Mouse (Mus musculus) c-Kit-positive CD71-positive TER-119-negative erythroid progenitor cells, embryonic 14.5 days (primary cell): ENCODE measurements around the gene Dlg1.
A peak's percentile ranks its signal among the peaks of the same experiment; 100 is the strongest.

Experiments used
- DNase-seq: peaks from one replicate; pipeline ENCODE4 v3.0.0-alpha.2; 2013; ENCODE audit warnings: low read depth

Gene Dlg1

DNA sequence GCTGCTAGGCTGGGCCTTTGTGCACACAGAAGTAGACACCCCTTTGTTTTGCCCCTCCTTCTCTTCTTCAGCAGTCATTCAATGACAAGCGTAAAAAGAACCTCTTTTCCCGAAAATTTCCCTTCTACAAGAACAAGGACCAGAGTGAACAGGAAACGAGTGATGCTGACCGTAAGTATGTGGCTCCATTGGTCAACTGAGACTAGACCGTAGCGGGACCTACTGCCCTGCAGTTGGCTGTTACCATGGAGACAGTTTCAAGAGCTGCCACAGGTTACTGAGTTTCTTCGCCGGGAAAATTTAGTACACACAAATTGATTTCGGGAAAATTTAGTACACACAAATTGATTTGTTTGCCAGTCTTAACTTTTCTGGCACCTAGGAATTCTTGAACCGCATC lies 183.5 kb downstream of the Dlg1 start:
- DNase-seq = no peak

- DNase-seq = no peak
Measured at GRCm38 (mm10) chr16:31863920-31864319, 200.7 kb downstream of the Dlg1 start.

DNA sequence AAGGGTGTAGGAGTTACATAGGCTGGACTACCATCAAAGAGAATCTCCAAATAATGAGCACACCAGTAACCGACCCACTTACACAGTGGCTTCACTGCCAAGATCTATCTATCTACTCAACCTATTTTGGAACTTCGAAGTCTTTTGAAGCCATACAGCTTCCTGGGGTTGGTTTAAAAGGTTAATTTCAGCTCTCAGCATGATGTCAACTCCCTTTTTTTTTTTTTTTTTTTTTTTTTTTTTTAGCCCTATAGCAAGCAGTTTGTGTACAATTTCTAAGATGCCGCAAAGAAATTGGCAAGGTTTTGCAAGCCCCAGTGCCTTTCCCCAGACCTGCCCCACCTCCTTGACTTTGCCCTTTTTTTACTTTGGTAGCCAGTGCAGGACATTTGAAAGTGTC lies 202.0 kb downstream of the Dlg1 start:
- no peak for DNase-seq

GRCm38 (mm10) chr16:31866911-31867310 lies 203.7 kb downstream of the Dlg1 start:
- DNase-seq = no peak

GRCm38 (mm10) chr16:31867736-31868135 lies 204.5 kb downstream of the Dlg1 start:
- no peak for DNase-seq

- no peak for DNase-seq
Measured at GRCm38 (mm10) chr16:31873721-31874120, 210.5 kb downstream of the Dlg1 start.

DNA sequence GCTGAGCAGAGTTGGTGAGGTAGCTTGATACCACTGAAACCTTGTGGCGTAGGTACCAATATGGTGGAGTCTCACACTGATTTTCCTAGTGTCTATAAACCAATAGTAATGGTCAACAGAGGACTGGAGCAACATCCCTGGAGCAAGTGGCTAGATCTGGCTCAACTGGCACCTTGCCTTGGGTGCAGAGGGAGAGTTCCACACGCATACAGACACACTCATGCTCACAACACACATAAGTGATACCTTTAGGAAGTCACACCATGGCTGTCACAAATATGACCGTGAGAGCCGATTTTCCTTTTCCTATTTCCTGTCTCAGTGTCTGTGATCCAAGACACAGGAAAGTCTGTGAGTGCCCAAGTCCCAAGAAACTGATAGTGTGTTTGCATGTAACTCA lies 212.1 kb downstream of the Dlg1 start:
- DNase-seq = no peak

DNA sequence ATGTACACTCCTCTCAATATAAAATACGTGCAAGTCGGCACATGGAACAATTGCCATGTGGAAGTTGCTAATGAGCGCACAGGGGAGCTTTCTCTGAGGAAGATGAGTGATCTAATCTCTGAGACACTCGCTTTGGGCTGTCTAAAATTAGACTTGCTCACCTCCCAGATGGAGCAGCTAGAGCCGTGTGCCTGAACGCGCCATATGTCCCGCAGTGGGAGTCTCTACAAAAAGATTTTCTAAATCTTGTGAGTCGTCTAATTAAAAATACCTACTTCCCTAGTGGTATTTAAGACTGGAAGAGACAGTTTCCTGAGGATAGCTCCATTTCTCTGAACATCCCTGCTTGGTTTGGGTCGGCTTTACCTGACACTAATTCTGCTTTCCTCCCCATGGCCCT lies 213.1 kb downstream of the Dlg1 start:
- no peak for DNase-seq

- DNase-seq = no peak
Measured at GRCm38 (mm10) chr16:31878052-31878451, 214.8 kb downstream of the Dlg1 start.

DNA sequence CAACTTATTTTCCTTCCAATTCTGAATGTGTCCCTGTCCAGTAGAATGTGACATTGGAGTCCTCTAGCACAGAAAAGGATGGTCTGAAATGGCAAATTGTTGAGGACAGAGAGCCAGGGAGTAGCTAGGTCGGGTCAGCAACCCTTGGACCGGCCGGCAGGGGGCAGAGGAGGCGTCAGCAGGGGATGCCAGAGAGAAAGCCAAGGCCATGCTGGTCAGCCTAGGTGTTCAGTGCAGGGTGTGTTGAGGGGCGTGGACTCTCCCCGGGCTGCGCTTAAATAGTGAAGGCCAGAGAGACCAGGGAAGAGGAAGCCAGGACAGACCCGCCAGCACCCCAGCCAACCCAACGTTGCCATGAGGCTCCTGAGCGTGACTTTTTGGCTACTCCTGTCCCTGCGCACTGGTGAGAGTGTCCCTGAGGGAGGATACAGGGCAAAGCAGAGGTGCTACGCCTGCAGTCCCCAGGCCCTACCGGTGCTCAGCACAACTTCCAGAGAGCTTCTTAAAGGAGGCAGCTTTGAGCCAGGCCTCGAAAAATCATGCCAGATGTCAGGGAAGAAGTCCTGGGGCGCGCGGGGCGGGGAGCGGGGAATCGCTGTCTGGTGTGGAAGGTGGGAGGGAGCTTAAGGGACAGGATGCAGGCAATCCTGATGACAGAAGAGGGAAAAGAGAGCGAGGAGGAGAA lies 215.5 kb downstream of the Dlg1 start, which contains the start of gene Meltf:
Gene Meltf (plus strand): TSS at position 238 of the 685 bp plus-strand sequence.
- DNase-seq = peak; percentile 24

GRCm38 (mm10) chr16:31880146-31880840 lies 217.1 kb downstream of the Dlg1 start:
- no peak for DNase-seq

DNA sequence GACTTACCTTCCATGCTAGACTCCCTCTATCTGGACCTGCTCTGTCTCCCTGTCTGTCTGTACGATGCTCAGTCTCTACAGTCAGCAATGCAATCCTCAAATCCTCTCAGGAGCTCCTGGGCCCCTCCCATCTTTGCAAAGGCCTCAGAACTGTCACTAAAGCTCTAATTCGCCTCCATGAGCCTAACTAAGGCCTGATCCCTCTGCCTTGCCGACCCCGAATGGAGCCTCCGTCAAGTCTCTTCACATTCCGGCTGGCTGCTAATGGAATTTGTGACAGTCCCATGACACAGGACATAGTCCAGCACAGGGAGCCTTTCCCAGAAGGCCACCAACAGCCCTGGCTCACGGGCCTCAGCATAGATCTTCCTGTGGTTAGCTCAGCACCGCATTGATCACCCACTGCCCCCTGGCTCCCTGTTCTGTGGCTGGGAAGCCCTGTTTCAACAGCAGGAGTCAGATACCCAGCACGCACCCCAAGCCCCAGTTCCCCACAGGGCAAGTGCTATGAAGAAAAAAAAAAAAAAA lies 219.2 kb downstream of the Dlg1 start:
- DNase-seq = no peak

DNA sequence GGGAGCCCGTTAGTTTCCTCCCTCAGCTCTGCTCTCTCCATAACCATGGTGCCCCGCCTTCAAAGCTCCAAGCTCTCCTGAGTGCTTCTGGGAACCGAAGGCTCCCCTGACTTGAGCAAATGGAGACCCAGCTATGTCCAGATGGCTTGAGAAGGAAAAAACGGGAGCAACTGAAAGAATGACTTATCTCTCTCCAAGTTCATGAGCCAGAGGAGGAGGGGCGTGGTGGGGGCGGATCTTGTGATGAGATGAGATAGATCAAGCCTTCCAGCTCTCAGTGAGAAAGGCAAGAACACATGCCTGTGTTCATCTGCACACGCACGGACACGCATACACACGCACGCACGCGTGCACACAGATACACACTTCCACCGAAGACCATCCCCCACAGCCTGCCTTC lies 220.1 kb downstream of the Dlg1 start:
- peak; percentile 9 for DNase-seq

GRCm38 (mm10) chr16:31883902-31884301 lies 220.7 kb downstream of the Dlg1 start:
- no peak for DNase-seq

DNA sequence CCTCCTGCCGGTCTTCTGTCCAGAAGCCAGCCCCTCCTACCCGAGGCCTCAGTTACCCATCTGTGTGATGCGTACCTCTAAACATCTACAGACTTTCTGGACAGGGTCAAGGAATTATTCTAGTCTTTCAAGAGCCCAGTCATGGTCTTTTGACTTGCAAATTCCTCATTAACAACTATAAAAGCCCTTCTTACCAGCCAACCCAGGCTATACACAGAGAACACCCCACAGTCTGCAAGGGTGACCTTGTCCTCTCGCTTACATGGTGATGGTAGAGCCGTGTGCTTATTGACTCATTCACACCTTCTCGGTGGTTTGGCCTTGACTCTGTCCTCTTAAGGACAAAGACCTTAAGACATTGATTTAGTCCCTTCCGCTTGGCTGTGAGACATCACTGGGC lies 227.7 kb downstream of the Dlg1 start:
- DNase-seq = no peak

DNA sequence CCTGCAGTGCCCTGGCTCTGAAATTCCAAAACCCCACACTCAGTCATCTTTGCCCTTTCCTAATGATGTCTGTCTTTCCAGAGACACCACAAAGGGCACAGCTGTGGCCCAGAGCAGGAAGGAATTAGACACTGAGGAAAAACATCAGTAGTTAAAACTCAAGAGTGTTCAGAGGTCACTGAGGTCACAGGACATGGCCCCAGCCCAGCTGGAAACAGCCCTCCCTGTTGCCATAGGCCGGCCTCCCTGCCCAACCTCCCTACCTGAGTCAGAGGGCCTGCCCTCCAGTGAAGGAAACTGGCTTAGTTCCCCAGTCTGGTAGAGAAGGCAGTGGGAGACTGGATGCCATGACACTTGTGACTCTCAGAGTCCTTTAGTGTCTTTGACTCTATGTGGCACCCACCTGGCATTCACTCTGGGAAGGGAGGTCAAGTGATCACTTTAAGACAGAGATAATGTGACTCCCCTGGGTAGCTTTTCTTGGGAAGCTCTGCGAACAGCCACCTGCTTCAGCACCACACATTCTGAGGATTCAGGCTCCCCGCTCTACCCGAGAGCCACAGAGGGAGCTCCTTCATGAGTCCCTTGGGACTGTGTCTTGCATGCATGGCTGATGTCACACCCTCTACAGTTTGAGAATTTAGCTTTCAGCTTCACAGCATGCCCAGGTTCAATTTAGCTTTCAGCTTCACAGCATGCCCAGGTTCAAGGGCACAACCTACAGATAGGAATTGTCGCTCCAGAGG lies 230.3 kb downstream of the Dlg1 start:
- no peak for DNase-seq

GRCm38 (mm10) chr16:31896971-31897774 lies 233.9 kb downstream of the Dlg1 start:
- DNase-seq = no peak

- no peak for DNase-seq
Measured at GRCm38 (mm10) chr16:31898546-31899326, 235.5 kb downstream of the Dlg1 start.

- DNase-seq = no peak
Measured at GRCm38 (mm10) chr16:31901886-31902285, 238.6 kb downstream of the Dlg1 start.

DNA sequence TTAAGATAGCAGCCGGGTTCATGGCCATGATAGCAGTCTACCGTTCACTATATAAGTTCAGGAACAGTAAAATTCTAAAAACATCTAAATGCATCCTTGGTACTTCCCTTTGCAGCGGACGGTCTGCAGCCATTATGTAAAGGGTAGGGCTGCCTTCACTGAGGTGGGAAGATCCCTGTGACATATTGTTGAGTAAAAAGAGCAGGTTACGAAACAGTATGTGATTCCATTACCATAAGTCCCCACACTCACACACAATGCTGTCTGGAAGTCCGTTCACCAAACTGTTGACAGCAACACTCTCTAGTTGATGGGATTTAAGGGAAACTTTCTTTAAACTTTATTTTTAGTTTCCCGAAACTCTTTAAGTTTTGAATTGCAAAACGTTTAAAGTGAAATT lies 240.0 kb downstream of the Dlg1 start:
- no peak for DNase-seq

DNA sequence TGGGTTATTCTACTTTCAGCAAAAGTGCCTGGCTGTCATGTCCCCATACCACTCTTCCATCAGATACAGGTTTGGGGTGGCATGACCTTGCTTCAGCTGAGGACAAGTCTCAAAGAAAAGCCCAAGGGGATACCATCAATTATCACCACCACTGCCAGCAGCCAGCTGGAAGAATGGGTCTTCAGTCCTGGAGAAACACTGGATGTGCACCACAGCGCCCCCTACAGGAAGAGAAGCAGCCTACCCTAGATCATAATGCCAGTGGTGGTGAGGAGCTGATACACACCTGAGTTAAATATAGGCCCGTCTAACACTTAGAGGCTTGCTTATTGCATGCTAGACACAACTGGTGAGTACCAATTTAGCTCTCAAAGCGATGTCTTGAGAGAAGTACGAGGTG lies 242.1 kb downstream of the Dlg1 start:
- DNase-seq = peak; percentile 36
